Mouse (Mus musculus) embryonic fibroblast, embryonic 13.5 days (primary cell): ENCODE results near the gene Ppp1r1c.

Experiments used
- CTCF ChIP-seq: IDR thresholded peaks from 2 replicates; pipeline ENCODE4 v1.5.1; 2011; ENCODE audit warnings: mild to moderate bottlenecking, control low read depth, low read length, moderate library complexity, borderline replicate concordance; ENCODE audit not compliant: insufficient read depth
- POLR2A ChIP-seq: IDR thresholded peaks from 2 replicates; pipeline ENCODE4 v1.6.1; 2011; ENCODE audit warnings: low read depth, mild to moderate bottlenecking, control low read depth, low read length, moderate library complexity

DNA sequence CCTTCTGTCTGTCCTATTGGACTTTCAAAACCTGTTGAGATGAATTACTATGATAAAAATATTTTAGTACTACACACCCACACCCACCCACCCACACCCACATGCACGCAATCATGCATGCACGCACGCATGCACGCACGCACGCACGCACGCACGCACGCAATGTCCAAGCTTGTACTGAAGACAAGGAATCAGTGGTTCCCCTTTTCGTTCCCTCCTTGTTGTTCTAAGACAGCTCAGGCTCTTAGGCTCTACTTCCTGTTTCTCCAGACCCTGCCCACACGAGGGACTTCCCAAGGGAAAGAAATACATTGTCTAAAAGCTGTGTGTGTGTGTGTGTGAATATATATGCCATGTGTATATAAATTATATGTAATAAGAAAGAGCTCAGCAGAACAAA lies 11.6 kb upstream of the Ppp1r1c start:
- no peak for TF ChIP-seq CTCF
- no peak for TF ChIP-seq POLR2A
